Mouse (Mus musculus) spleen, postnatal 4 days (tissue): ENCODE results near the gene Rpl38.
"Not testable (repeated sequence)": the region's sequence is repeated elsewhere in the genome, so short reads cannot be mapped to it uniquely, and the experiment has no call there.

Experiments used
- DNase-seq, 2 experiments: peaks; one replicate each; pipeline ENCODE4 v3.0.0; 2022; ENCODE audit warnings: low spot score in 2 of 2

Gene Rpl38

GRCm38 (mm10) chr11:114656994-114657644 lies 11.2 kb upstream of the Rpl38 start:
- no peak for DNase-seq

- DNase-seq: peak; percentile 53 to 87
These were observed 10.6 kb upstream of the Rpl38 start for GRCm38 (mm10) chr11:114657737-114658136.

GRCm38 (mm10) chr11:114662161-114662560 lies 6.2 kb upstream of the Rpl38 start:
- DNase-seq: no peak

- peak; percentile 64 to 84 for DNase-seq
These were observed 5.5 kb upstream of the Rpl38 start for GRCm38 (mm10) chr11:114662746-114663362.

- DNase-seq: no peak
These were observed 4.2 kb upstream of the Rpl38 start for GRCm38 (mm10) chr11:114664164-114664563.

GRCm38 (mm10) chr11:114665463-114665862 lies 2.9 kb upstream of the Rpl38 start:
- peak in 1 of 2 experiments; percentile 56 for DNase-seq

- DNase-seq: peak in 1 of 2 experiments; percentile 58
These were observed 1.5 kb upstream of the Rpl38 start for GRCm38 (mm10) chr11:114666786-114667185.

DNA sequence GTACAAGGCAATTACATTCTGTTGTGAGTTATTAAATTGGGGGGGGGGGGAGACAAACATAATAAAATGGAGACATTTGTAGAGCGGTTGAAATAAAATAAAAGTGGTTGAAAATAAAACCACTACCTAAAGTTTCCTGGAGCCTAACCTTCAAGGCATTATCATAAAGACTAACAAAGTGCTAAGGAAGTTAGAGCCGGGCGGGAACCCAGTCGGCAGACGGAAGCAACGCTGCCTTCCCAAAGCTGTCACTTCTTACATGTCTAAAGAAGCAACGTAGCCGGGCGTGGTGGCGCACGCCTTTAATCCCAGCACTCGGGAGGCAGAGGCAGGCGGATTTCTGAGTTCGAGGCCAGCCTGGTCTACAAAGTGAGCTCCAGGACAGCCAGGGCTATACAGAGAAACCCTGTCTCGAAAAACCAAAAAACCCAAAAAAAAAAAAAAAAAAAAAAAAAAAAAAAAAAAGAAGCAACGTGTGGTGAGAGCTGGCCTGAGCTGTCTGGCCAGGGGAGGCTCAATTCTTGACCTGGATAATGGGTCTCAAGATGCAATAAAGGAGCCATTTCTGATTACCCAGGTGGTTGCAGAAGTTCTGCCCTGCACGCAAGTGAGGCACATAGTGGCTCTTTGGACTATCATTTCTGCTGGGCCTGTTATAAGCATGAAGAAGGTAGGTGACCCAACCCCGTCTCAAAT lies 940 bp upstream of the Rpl38 start:
- peak in 1 of 2 experiments; percentile 58 for DNase-seq

DNA sequence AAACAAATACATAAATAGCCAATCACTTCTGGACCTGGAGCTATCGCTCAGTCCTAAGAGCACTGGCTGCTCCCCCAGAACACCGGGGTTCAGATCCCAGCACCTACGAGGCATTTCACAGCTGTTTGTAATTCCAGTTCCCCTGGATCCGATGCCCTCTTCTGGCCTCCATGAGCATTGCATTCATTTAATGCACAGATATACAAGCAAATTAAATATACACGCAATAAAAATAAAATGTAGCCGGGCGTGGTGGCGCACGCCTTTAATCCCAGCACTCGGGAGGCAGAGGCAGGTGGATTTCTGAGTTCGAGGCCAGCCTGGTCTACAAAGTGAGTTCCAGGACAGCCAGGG lies 415 bp upstream of the Rpl38 start:
- peak; percentile 50 to 74 for DNase-seq

DNA sequence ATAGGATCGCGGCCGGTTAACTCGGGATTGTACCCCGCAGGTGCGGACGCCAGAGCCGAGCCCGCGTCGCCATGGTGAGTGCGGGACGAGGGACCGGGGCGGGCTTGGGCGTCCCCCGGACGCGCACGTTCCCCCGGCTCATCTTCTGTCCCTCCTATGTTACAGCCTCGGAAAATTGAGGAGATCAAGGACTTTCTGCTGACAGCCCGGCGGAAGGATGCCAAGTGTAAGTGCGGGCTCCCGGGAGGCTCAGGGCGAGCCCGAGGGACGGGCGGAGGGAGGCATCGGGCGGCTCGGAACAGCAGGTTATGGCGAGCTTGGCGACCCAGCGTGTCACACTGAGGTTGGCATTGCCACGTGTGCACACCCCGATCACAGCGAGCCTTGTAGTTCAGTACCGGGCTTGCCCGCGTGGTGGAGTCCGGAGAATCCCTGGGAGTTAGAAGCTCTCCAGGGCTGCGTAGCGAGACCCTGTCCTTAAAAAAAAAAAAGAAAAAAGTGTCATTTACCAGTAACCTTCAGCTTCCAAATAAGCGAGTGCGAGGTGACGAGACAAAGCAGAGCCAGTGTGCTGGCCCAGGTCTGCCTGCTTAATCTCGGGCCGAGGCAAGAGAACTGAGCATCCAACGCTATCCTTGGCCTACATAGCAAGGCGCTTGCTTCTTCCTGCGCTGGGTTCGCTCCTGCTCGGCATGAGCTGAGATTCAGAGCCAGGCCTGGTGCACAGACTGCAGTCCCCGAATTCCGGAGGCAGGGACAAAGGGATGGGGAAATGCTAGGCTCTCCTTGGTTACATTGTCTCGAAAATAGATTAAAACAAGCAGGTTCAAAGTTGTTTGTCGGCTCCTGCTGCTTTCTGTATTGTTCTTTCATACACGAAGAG lies 658 bp downstream of the Rpl38 start:
- peak; percentile 77 to 88 for DNase-seq

DNA sequence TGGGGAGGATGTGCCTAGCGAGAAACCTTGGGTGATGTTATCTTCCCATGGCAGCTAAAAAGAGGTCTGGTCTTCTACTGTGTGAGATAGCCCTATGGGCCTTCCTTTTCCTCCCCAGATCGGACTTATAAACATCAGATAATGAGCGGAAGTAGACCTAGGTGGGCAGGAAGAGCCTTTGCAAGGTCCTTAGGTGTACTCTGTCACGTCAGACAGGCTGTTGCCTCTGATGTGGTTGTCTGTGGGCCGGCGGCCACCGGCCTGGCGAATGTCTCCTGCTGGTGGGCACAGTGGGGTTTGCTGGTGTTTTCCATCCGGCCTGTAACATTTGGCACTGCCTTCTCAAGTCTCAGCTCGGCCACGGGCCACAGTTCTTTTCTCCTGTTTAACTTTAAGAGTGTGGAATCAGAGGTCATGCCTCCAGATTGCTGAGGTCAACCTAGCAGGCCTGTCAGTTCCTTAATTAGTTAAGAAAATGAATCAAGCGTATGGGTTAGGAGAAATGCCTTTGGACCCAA lies 1.4 kb downstream of the Rpl38 start:
- no peak for DNase-seq

GRCm38 (mm10) chr11:114671147-114671546 lies 2.8 kb downstream of the Rpl38 start:
- DNase-seq: peak in 1 of 2 experiments; percentile 50

DNA sequence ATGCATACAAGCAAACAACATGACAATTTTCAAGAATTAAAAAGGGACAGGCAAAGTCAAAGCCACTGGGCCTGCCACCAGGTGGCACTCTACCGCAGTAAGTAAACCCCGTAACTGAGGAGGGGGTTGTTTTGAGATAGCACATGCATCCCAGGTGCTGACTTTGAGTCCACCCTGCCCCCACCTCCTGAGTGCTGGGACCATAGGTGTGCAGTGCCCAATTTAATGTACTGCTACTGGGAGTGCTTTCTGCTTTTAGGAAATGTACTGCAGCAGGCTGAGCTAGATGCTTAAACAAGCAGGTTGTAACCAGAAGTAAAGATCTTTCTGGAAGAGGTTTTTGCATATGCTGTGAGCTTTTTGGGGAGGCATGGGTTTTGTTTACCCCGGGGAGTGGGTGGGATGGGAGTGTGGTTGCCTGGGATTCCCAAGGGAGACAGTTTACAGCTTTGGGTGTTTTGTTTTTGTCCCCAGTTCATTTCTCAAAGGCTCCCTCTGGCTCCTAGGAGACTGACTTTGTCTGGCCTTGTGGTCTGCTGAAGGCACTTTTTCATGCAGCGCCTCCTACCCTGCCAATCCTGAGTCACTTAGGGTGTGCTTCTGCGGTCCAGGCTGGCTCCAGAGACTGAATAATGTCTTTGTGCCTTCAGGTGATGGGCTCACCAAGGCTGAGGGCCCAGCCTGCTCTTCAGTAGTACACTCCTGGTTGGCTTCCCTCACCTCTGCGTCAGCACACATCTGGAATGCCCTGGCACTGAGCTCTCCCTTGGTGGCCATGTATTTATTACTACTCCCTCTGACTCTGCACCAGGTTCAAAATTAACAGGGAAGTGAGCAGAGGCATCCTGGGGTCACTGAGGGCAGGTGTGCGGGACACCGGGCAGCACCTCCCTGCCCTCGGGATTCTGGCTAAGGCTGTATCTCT lies 4.7 kb downstream of the Rpl38 start:
- peak in 1 of 2 experiments; percentile 72 for DNase-seq

DNA sequence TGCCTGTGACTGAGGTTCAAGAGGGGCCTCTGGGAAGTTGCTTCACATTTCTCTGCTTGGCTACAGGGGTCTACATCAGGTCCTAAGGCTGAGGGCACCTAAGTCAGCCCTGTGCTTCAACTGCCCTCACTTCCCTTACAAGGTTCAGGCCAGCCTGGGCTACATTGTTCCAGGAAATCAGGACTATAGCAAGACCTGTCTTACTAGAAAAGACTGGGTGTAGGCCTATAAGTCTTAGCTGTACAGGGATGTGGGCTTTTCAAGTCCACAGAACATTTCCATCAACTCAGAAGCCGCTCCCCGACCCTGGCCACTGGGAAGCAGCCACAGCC lies 5.4 kb downstream of the Rpl38 start:
- DNase-seq: peak in 1 of 2 experiments; percentile 60

GRCm38 (mm10) chr11:114674180-114674579 lies 5.9 kb downstream of the Rpl38 start:
- DNase-seq: no peak

DNA sequence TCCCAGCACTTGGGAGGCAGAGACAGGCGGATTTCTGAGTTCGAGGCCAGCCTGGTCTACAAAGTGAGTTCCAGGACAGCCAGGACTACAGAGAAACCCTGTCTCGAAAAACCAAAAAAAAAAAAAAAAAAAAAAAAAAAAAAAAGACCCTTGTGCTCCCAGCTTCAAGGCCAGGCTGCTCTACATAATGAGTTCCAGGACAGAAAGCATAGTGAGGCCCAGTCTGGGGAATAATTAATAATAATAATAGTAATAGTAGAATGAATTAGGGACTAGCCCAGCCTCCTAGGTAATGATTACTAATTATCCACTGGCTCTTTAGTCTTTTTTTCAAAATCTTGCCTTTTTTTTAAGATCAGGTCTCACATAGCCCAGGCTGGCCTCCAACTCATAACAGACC lies 6.5 kb downstream of the Rpl38 start:
- DNase-seq: not testable (repeated sequence)

DNA sequence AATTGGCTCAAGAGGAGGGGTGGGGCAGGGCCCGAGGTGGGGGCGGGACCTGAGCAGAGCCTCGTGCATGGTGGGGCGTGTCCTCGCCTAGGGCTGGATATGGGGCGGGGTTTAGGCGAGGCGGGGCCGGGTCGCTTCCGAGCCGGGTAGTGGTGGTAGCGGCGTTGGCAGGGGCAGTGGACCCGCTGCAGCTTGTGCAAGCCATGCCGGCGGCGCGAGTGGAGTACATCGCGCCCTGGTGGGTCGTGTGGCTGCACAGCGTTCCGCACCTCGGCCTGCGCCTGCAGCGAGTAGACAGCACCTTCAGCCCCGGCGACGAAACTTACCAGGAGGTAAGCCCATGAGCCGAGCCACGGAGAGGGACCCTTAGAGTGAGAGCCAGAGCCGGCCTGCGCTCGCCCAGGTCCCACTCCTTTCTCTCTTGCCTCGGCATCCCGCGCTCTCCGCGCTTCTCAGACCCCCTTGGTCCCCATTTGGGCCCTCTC lies 7.1 kb downstream of the Rpl38 start, which contains the start of gene Ttyh2:
TSS of gene Ttyh2 (plus strand) at position 91 of the 485 bp plus-strand sequence.
- DNase-seq: peak; percentile 74 to 84

DNA sequence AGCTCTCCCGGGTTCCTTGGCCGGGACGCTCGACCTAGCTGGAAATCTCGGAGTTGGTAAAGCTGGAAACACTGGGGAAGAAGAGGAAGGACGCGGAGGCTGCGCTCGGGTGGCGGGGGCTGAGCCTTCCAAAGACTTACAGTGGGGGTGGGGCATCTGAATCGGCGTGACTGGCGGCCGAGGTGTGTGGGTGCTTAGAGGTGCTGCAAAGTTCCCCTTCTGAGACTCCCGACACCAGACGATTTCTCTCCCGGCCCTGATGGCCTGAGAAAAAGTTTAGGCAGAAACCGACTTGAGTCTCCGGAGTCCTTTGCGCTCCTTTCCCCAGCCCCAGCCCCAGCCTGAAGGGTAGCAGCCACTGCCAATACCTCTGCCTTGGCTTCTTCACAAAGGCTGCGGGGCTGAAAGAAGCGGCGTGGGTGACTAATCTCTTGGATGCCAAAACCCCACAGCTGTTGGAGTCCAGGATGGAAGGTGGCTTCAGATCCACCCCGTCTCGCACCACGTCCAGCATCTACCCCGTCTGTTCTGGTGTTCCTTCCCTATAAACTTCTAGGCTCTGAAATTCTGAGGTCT lies 7.6 kb downstream of the Rpl38 start:
- DNase-seq: no peak

- no peak for DNase-seq
These were observed 8.1 kb downstream of the Rpl38 start for GRCm38 (mm10) chr11:114676431-114676830.

DNA sequence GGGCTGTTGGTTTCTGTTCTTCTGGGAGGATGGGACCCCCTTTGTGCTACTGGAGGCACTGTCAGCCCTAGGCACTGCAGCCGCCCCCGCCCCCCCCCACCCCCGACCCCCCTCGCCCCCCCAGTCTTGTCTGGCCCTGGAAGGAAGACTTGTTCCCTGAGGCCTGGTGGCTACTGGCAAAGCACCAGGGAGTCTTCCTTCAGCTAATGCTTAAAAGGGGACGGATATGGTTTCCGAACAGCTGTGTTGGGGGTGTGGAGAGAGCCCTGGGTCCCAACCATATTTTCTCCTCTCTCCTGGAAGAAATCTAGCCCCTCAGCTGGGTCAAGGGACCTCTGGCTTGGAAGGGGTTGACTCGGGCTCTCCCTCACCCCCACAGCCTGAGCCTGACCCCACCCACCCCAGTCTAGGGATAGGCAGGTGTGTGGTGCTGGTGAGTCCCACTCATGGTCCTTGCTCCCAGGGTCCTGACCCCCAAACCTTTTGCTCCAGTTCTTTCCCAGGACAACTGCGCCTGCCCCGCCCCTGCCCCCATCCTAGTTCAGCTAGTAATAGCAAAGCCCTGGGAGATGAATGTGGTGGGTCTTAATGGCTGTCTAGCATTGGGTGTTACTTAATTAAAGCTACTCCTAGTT lies 8.7 kb downstream of the Rpl38 start:
- no peak for DNase-seq
